Mouse (Mus musculus) embryonic facial prominence, embryonic 11.5 days (tissue): ENCODE measurements around the gene Timm13. TPM values are rescaled to one million over a fixed set of nuclear protein-coding genes. Genes with fewer than 3 reads are reported as not detected.

Experiments
- ATAC-seq: fragments of 200-750 bp; cut with Nextera tagmentation; replicated peaks from 2 replicates; pipeline ENCODE4 v1.8.0; 2017; ENCODE audit warnings: low read depth; ENCODE audit not compliant: insufficient number of reproducible peaks, low FRiP score, low TSS enrichment
- DNase-seq: peaks from one replicate; pipeline ENCODE4 v3.0.0-alpha.2; 2015; ENCODE audit warnings: low spot score
- H3K27ac ChIP-seq: fragments of 300-500 bp; sonication (generic); replicated peaks from 2 replicates; pipeline ENCODE4 v1.5.1; 2014; ENCODE audit warnings: mild to moderate bottlenecking, low read depth, low read length, control low read depth
- H3K27me3 ChIP-seq: fragments of 300-500 bp; sonication (generic); 2 replicates; pipeline ENCODE4 v1.6.1; 2014; ENCODE audit warnings: mild to moderate bottlenecking, low read length, moderate library complexity, mixed read lengths; ENCODE audit not compliant: control insufficient read depth, insufficient read depth
- H3K36me3 ChIP-seq: fragments of 300-500 bp; sonication (generic); replicated peaks from 2 replicates; pipeline ENCODE4 v1.6.1; 2014; ENCODE audit warnings: low read depth, mild to moderate bottlenecking, low read length, moderate library complexity, mixed read lengths; ENCODE audit not compliant: control insufficient read depth, insufficient read depth
- H3K4me1 ChIP-seq: fragments of 300-500 bp; sonication (generic); 2 replicates; pipeline ENCODE4 v1.6.1; 2014; ENCODE audit warnings: low read length, mixed read lengths; ENCODE audit not compliant: control insufficient read depth, insufficient read depth
- H3K4me2 ChIP-seq: fragments of 300-500 bp; sonication (generic); 2 replicates; pipeline ENCODE4 v1.6.1; 2014; ENCODE audit warnings: low read depth, mild to moderate bottlenecking, control low read depth, low read length, moderate library complexity
- H3K4me3 ChIP-seq: fragments of 300-500 bp; sonication (generic); 2 replicates; pipeline ENCODE4 v1.5.1; 2014; ENCODE audit warnings: low read depth, low read length, control low read depth
- H3K9ac ChIP-seq: fragments of 300-500 bp; sonication (generic); replicated peaks from 2 replicates; pipeline ENCODE4 v1.6.1; 2014; ENCODE audit warnings: mild to moderate bottlenecking, control low read depth, low read length
- H3K9me3 ChIP-seq: fragments of 300-500 bp; sonication (generic); replicated peaks from 2 replicates; pipeline ENCODE4 v1.6.1; 2016; ENCODE audit warnings: mild to moderate bottlenecking, low read length, inconsistent platforms, mixed read lengths; ENCODE audit not compliant: control insufficient read depth
- WGBS: fragments of 180-500 bp; shearing (Covaris S2); extraction: QIAGEN DNeasy Blood & Tissue Kit; methylation state at CpG from one replicate; pipeline ENCODE4 v1.1.7; 2014; 5-methylcytosine and 5-hydroxymethylcytosine counted together
- polyA plus RNA-seq: library from polyadenylated mRNA; unstranded; fragments of >200 nt; fragmentation: Nextera tagmentation; extraction: Ambion mirVana; gene quantifications from 2 replicates; pipeline ENCODE4 v1.2.1, GENCODE M21; 2014

The Timm13 gene
- polyA plus RNA-seq, 1 experiment from 2014 or later, result 266 TPM

DNA sequence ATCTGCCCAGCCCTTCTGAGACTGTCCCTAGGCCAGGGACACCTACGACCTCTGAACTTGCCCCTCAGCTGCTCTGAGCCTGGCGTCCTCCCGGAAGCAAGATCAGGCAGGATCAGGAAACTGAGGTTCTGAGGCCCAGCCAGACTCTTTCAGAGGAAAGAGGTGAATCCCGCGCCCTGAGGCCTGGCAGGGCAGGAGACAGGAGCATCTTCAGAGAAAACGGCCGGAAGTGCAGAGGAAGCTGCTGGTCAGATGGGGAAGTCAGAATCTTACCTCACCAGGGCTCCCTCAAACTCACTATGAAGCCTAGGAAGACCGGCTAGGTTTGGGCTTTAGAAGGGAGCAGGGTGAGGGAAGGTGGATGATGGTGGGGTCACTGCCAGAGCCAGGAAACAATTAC lies 42.1 kb upstream of the Timm13 start:
- Histone ChIP-seq H3K27me3 (no peaks in the 10 kb centered on the region), H3K4me2 (no peak overlapping the region), H3K27ac (no peak overlapping the region), H3K9ac (no peak overlapping the region), H3K36me3 (no peaks in the 10 kb centered on the region), H3K4me1 (peaks cover 9% of the 10 kb centered on the region), H3K9me3 (no peaks in the 10 kb centered on the region), H3K4me3 (no peak overlapping the region)
- DNase-seq (no peak), ATAC-seq (no peak)
- 48% methylated on average over 8 of the region's 8 CpGs for WGBS

DNA sequence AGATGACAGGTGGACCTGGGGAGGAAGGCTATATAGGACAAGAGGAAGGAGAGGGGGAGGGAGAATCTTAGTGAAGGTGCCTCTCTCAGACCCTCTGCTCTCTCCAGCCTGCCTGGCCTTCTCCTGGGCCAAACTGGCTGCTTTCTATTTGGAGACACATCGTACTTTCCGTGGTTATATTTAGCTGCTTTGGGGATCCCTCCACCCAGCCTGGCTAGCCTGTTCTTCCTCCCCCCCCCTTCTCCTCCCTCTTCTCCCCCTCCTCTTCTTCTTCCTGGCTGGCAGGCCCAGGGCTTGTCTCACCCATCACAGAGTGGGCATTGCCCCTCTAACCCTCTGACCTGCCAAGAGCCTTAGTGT lies 40.2 kb upstream of the Timm13 start:
- Histone ChIP-seq H3K9me3 (no peaks in the 10 kb centered on the region), H3K4me2 (no peak overlapping the region), H3K4me1 (peaks cover 23% of the 10 kb centered on the region), H3K27me3 (0 out of 2 replicates have a peak, but pooled peaks cover 4% of the 10 kb centered on the region), H3K27ac (no peak overlapping the region), H3K36me3 (no peaks in the 10 kb centered on the region), H3K9ac (no peak overlapping the region), H3K4me3 (no peak overlapping the region)
- ATAC-seq, result no peak
- DNase-seq, result no peak
- 86% methylated on average over 2 of the region's 2 CpGs for WGBS

DNA sequence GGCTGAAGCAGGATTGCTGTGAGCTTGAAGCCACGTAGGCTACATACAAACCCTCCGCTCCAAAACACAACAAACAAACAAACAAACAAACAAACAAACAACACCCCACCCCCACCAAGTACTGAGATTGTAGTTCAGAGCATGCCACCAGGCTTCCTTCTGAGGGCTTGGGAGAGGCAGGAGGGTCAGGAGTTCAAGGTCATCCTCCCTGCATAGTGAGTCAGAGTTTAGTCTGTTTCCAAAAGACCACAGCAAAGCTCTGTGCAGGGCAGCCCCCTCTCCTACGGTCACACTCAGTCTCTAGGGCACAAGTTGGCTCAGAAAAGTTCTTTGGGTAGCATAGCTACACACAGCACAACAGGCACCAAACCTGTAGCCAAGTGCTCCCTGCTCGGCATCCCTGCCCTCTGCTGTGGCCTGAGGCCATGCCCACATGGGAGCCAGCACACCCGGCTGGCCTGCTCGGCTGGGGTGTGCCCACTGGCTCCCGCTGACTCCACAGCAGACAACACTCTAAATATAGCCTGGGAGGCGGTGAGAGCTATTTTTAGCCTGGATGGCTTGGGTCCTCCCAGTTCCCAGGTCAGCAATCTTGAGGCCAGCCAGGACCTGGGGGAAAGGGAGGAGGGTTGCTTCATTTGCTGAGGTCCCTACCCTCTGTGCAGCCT lies 39.7 kb upstream of the Timm13 start:
- H3K36me3 ChIP-seq, result no peaks in the 10 kb centered on the region
- H3K27me3 ChIP-seq, result 0 out of 2 replicates have a peak, but pooled peaks cover 4% of the 10 kb centered on the region
- no peak for DNase-seq
- no peak overlapping the region for H3K27ac ChIP-seq
- no peak overlapping the region for H3K9ac ChIP-seq
- no peak overlapping the region; the same call in 1 of the 2 replicates for H3K4me2 ChIP-seq
- H3K9me3 ChIP-seq, result no peaks in the 10 kb centered on the region
- H3K4me3 ChIP-seq, result no peak overlapping the region
- peaks cover 25% of the 10 kb centered on the region for H3K4me1 ChIP-seq
- 40% methylated on average over 8 of the region's 8 CpGs for WGBS
- no peak for ATAC-seq

DNA sequence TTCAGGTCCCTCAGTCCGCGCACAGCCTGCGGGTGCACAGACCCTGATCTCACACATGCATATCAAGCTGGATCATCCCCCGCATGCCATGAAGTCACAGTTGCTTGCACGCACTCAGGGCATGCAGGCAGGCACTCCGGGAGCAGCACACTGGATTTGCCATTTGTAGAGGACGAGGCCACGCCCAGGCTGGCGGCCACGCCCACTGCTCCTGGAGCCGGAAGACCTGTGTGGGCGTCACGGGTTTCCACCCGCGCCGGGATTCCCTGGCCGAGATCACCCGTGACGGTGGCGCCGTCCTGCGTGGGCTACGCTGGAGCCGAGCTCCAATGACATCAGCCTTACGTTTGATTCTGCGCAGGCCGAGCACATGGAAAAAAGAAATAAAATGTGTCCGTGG lies 38.9 kb upstream of the Timm13 start:
- H3K4me2 ChIP-seq, result peak overlapping the region; percentile 79
- peak overlapping the region; percentile 36 for H3K4me3 ChIP-seq
- DNase-seq (peak; percentile 86), ATAC-seq (peak; percentile 16)
- no peaks in the 10 kb centered on the region for H3K9me3 ChIP-seq
- H3K4me1 ChIP-seq, result peaks cover 25% of the 10 kb centered on the region
- no peaks in the 10 kb centered on the region for H3K36me3 ChIP-seq
- 0 out of 2 replicates have a peak, but pooled peaks cover 4% of the 10 kb centered on the region for H3K27me3 ChIP-seq
- H3K9ac ChIP-seq, result peak overlapping the region; percentile 47
- WGBS, result 7% methylated on average over 28 of the region's 28 CpGs
- H3K27ac ChIP-seq, result peak overlapping the region; percentile 56; the same call in 1 of the 2 replicates

DNA sequence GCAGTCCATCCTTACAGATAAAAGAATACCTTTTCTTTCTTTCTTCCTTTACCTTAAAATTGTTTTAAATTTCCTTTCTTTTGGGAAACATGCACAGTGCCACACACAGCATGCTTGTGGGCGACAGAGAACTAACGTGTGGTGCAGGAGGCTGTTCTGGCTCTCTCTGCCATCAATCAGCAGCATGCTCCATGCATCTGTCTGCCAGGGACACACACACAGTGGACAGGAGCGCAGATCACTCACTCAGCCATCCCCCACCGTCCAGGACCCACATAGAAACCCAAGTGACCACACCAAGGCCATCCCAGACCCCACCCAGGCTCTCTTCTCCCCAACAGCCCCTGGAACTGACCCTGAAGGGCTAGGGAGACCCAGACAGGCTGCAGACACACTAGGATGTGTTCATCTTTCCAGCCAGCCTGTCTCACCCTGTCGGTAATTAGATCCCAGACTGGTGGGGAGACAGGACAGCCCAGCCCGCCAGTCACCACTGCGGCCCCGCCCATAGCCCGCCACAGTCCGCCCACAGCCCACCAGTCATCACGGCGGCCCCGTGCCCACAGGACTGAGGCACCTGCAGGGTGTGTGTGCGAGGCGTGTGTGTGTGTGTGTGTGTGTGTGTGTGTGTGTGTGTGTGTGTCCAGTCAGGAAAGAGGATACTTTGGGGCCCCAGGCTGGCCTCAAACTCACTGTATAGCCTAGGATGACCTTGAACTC lies 38.2 kb upstream of the Timm13 start:
- H3K9ac ChIP-seq, result peak overlapping the region; percentile 2
- peak overlapping the region; percentile 79 for H3K4me2 ChIP-seq
- no peaks in the 10 kb centered on the region for H3K36me3 ChIP-seq
- peak overlapping the region; percentile 36; the same call in 1 of the 2 replicates for H3K4me3 ChIP-seq
- no peaks in the 10 kb centered on the region for H3K9me3 ChIP-seq
- DNase-seq (peak; percentile 68), ATAC-seq (peak; percentile 53; the same call in 1 of the 2 replicates)
- peaks cover 10% of the 10 kb centered on the region for H3K27me3 ChIP-seq
- 12% methylated on average over 15 of the region's 15 CpGs for WGBS
- peaks cover 25% of the 10 kb centered on the region for H3K4me1 ChIP-seq
- H3K27ac ChIP-seq, result peak overlapping the region; percentile 56; the same call in 1 of the 2 replicates

DNA sequence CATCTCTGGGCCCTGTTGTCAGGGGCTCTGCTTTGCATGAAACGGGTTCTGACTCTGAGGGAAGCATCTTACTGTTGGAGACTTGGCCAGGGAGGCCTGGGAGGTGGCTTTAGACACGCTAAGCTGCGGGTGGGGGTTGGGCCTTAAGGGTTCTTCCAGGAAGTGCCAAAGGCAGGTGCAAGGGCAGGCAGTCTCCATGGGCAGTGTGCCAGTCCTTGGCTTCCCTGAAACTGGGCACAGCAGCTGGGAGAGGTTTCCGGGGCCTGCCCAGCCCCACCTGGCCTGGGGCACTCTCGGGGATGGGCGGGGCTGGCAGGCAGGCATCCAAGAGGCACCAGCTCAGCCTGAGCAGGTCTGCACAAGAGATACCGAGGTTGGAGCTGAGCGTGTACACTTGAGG lies 36.9 kb upstream of the Timm13 start:
- H3K9ac ChIP-seq, result no peak overlapping the region; the same call in 1 of the 2 replicates
- DNase-seq (no peak), ATAC-seq (no peak)
- H3K9me3 ChIP-seq, result no peaks in the 10 kb centered on the region
- WGBS, result 26% methylated on average over 8 of the region's 8 CpGs
- H3K27me3 ChIP-seq, result peaks cover 23% of the 10 kb centered on the region
- no peaks in the 10 kb centered on the region for H3K36me3 ChIP-seq
- peaks cover 34% of the 10 kb centered on the region for H3K4me1 ChIP-seq
- H3K4me2 ChIP-seq, result 0 out of 2 replicates have a peak overlapping the region, but pooled peaks have one; percentile 7
- H3K27ac ChIP-seq, result no peak overlapping the region
- no peak overlapping the region for H3K4me3 ChIP-seq

DNA sequence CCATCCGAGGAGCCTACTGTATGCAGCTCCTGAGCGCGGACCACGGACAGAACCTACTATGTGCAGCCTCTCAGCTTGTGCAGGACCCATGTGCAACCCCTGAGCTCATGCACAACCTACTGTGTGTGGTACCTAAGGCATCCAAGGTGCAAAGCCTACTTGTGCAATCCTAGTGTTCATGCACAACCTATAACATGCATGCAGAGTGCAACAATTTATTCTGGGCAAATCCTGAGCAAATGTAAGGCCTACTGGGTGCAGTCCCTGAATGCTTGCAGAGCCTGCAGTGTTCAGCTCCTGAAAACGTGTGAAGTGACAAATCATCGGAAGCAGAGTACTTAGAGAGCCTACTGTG lies 36.0 kb upstream of the Timm13 start:
- Histone ChIP-seq H3K9me3 (no peaks in the 10 kb centered on the region), H3K27me3 (peaks cover 32% of the 10 kb centered on the region), H3K27ac (peak overlapping the region; percentile 47; the same call in 1 of the 2 replicates), H3K36me3 (no peaks in the 10 kb centered on the region), H3K4me3 (peak overlapping the region; percentile 28), H3K4me2 (peak overlapping the region; percentile 58), H3K9ac (peak overlapping the region; percentile 46), H3K4me1 (peaks cover 38% of the 10 kb centered on the region)
- WGBS, result 11% methylated on average over 6 of the region's 6 CpGs
- ATAC-seq (0 out of 2 replicates have a peak, but pooled peaks have one; percentile 1), DNase-seq (no peak)
